Mouse (Mus musculus) heart, embryonic 13.5 days (tissue): ENCODE results near the gene Apoa2. TPM values are rescaled to one million over a fixed set of nuclear protein-coding genes. Genes with fewer than 3 reads are reported as not detected.

Experiments
- ATAC-seq: fragments of 200-750 bp; cut with Nextera tagmentation; 2 replicates; pipeline ENCODE4 v1.8.0; 2017; ENCODE audit warnings: moderate TSS enrichment; ENCODE audit not compliant: insufficient number of reproducible peaks, low FRiP score, low TSS enrichment; ENCODE audit errors: extremely low read depth
- H3K27ac ChIP-seq: fragments of 300-500 bp; sonication (generic); replicated peaks from 2 replicates; pipeline ENCODE4 v1.5.1; 2015; ENCODE audit warnings: moderate library complexity, mild to moderate bottlenecking, inconsistent platforms
- H3K27me3 ChIP-seq: fragments of 300-500 bp; sonication (generic); replicated peaks from 2 replicates; pipeline ENCODE4 v1.6.1; 2015; ENCODE audit warnings: mild to moderate bottlenecking, inconsistent platforms
- H3K36me3 ChIP-seq: fragments of 300-500 bp; sonication (generic); 2 replicates; pipeline ENCODE4 v1.6.1; 2015; ENCODE audit warnings: mild to moderate bottlenecking, inconsistent platforms
- H3K4me1 ChIP-seq: fragments of 300-500 bp; sonication (generic); 2 replicates; pipeline ENCODE4 v1.6.1; 2015; ENCODE audit warnings: inconsistent platforms
- H3K4me2 ChIP-seq: fragments of 300-500 bp; sonication (generic); 2 replicates; pipeline ENCODE4 v1.6.1; 2015; ENCODE audit warnings: inconsistent platforms, mild to moderate bottlenecking, moderate library complexity
- H3K4me3 ChIP-seq: fragments of 300-500 bp; sonication (generic); 2 replicates; pipeline ENCODE4 v1.5.1; 2015; ENCODE audit warnings: moderate library complexity, mild to moderate bottlenecking, inconsistent platforms
- H3K9ac ChIP-seq: fragments of 300-500 bp; sonication (generic); 2 replicates; pipeline ENCODE4 v1.6.1; 2015; ENCODE audit warnings: inconsistent platforms, mild to moderate bottlenecking, moderate library complexity
- H3K9me3 ChIP-seq: fragments of 300-500 bp; sonication (generic); 2 replicates; pipeline ENCODE4 v1.6.1; 2016; ENCODE audit warnings: inconsistent platforms
- WGBS: fragments of 180-500 bp; shearing (Covaris S2); methylation state at CpG from one replicate; pipeline ENCODE4 v1.1.7; 2015; ENCODE audit warnings: mixed read lengths; 5-methylcytosine and 5-hydroxymethylcytosine counted together
- polyA plus RNA-seq: library from polyadenylated mRNA; unstranded; fragments of >200 nt; fragmentation: Nextera tagmentation; extraction: Ambion mirVana; gene quantifications from 2 replicates; pipeline ENCODE4 v1.2.1, GENCODE M21; 2015

The Apoa2 gene
- polyA plus RNA-seq, 1 experiment from 2014 or later: 21.9 TPM

DNA sequence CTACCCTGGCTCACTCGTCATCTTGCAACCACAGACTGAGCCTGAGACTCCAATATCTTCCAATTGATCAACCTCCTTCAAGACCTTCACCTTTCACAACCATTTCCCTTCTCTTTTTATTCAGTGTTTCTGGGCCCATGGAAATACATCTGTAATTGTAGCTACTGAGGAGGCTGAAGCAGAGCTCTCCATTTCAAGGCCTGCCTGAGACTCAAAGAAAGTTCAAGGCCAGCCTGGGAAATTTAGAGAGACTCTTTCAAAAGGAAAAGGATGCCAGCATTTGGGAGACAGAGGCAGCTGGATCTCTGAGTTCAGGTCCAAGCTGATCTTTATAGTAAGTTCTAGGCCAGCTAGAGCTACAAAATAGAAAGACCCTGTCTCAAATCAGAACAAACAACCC is 3.0 kb downstream of the Apoa2 start:
- Histone ChIP-seq H3K27me3 (no peaks in the 10 kb centered on the region), H3K9me3 (no peaks in the 10 kb centered on the region), H3K36me3 (no peaks in the 10 kb centered on the region), H3K4me1 (peaks cover 12% of the 10 kb centered on the region), H3K4me3 (no peak overlapping the region), H3K4me2 (no peak overlapping the region), H3K9ac (no peak overlapping the region), H3K27ac (no peak overlapping the region)
- ATAC-seq: no peak
- WGBS: 87% methylated on average over 1 of the region's 1 CpGs

DNA sequence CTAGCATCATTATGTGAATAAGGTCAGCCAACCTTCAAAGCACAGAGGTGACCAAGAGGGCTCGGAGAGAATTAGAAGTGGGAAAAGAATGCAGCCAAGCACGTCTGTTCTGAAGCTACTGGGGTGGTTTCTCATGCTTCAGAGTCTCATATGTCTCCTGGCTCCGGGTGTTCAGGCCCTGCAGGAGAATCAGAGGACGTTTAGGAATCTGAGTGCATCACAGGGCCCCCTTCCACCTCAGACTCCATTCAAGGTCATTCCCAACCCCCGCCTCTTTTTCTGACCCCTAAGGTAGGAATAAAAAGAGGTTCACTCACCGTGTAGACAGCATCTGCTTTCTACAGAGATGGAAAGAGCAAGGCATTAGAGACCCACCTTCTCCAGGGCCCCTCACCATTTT is 4.9 kb downstream of the Apoa2 start:
- no peak overlapping the region for H3K27ac ChIP-seq
- peaks cover 17% of the 10 kb centered on the region for H3K4me1 ChIP-seq
- no peak for ATAC-seq
- no peaks in the 10 kb centered on the region for H3K27me3 ChIP-seq
- H3K4me2 ChIP-seq: no peak overlapping the region
- H3K9ac ChIP-seq: no peak overlapping the region
- peaks cover 15% of the 10 kb centered on the region for H3K36me3 ChIP-seq
- WGBS: 61% methylated on average over 6 of the region's 6 CpGs
- H3K9me3 ChIP-seq: no peaks in the 10 kb centered on the region
- H3K4me3 ChIP-seq: no peak overlapping the region

DNA sequence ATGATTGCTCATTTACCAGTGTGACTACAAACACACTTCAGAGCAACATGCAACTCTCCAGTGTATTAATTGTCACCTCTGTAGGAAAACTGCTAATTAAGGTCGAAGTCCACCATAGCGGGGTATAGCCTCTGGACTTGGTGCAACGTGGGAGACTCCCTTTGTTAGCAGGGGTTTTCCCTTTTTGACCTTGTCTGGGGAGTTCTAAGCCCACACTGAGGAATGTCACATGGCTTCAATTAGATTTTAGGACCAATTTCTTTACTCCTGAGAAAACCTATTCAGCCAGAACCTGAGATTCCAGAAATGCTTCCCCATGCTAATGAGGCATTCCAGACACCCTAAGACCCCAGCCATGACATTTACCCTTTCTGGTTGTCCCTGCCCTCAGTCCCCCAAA is 5.4 kb downstream of the Apoa2 start:
- 88% methylated on average over 3 of the region's 3 CpGs for WGBS
- H3K27ac ChIP-seq: no peak overlapping the region

DNA sequence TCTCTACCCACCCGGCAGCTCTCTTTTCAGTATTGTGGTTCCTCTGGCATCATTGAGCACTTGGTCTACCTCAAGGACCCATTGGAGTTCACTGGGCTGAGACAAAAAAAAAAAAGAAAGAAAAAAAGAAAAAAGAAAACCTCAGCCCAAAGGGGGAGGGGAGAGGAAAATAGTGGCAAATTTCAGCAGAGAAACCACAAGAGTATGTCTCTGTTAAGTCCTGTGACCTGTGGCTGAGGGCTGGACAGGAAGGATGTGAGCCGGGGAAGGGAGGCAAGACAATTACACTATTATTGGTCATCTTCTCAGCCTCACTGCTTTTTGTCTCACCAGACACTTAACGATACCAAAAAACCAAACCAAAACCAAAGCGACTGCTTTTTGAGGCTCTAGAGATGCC is 7.0 kb downstream of the Apoa2 start:
- no peak overlapping the region for H3K9ac ChIP-seq
- H3K9me3 ChIP-seq: no peaks in the 10 kb centered on the region
- WGBS: 66% methylated on average over 4 of the region's 4 CpGs
- no peak overlapping the region for H3K4me2 ChIP-seq
- ATAC-seq: no peak
- H3K36me3 ChIP-seq: peaks cover 36% of the 10 kb centered on the region
- no peak overlapping the region for H3K27ac ChIP-seq
- H3K27me3 ChIP-seq: no peaks in the 10 kb centered on the region
- no peak overlapping the region for H3K4me3 ChIP-seq
- peaks cover 23% of the 10 kb centered on the region for H3K4me1 ChIP-seq

More for the DNA sequence above, 5.4 kb downstream of the Apoa2 start:
- no peak overlapping the region for H3K4me2 ChIP-seq
- ATAC-seq: no peak
- peaks cover 17% of the 10 kb centered on the region for H3K4me1 ChIP-seq
- no peak overlapping the region for H3K9ac ChIP-seq
- H3K9me3 ChIP-seq: no peaks in the 10 kb centered on the region
- H3K4me3 ChIP-seq: no peak overlapping the region
- no peaks in the 10 kb centered on the region for H3K27me3 ChIP-seq
- H3K36me3 ChIP-seq: peaks cover 20% of the 10 kb centered on the region

DNA sequence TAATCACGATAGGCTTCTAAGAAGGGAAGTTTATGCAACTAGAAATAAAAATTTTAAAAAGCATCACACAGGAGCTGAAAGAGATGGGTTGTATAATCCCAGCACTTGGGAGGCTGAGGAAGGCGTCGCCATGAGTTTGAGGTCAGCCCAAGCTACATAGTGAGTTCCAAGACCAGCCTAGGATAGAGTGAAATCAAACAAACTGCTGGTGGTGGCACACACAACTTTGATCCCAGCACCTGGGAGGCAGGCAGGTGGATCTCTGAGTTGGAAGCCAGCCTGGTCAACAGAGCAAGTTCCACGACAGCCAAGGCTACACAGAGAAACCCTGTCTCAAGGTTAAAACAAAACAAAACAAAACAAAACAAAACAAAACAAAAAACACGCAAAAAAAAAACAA is 7.5 kb downstream of the Apoa2 start:
- H3K4me3 ChIP-seq: no peak overlapping the region
- H3K27me3 ChIP-seq: no peaks in the 10 kb centered on the region
- 85% methylated on average over 5 of the region's 5 CpGs for WGBS
- H3K36me3 ChIP-seq: peaks cover 41% of the 10 kb centered on the region
- no peaks in the 10 kb centered on the region for H3K9me3 ChIP-seq
- ATAC-seq: no peak
- no peak overlapping the region for H3K27ac ChIP-seq
- no peak overlapping the region for H3K9ac ChIP-seq
- H3K4me2 ChIP-seq: no peak overlapping the region
- peaks cover 23% of the 10 kb centered on the region for H3K4me1 ChIP-seq

DNA sequence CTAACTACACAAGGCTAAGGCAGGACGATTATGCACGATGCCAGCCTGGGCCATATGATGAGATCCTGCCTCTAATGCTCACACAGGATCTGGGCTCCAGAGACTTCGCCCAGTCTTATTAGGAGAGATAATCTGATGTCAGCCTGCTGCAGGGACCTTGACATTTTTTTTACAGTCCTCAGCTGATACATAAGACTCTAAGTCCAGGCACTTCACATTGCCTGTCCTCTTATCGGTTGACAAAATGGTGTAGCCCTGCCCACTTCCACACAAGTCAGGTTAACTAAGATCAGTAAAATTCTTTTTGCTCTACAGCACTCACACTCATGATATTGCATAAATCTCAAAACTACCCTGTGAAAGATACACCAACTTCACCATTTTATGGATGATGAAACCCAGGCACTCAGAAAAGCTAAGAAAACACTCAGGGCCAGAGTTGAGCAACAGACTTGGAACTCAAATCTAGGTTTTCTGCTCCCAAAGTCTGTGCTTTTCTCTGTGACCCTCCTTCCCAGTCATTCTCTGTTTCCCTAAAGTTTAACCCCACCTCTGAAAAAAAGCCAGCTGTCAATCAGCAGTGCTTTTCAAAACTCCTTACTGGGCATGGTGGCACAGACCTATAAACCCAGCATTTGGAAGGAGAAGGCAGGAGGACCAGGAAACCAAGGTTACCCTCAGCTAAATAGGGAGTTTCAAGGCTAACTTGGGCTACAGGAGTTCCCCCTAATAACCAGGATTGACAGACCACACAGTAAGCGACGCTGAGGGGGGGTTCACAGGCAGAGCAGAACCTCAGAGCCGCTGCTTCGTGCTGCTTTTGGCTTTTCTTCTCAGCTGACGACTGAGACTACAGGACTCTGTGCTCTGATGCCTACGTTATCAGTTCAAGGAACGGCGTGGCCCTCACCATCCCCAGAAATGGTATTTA is 8.2 kb downstream of the Apoa2 start:
- Histone ChIP-seq H3K4me3 (0 out of 2 replicates have a peak overlapping the region, but pooled peaks have one; percentile 6), H3K36me3 (peaks cover 48% of the 10 kb centered on the region), H3K9ac (0 out of 2 replicates have a peak overlapping the region, but pooled peaks have one; percentile 48), H3K27ac (peak overlapping the region; percentile 37), H3K27me3 (no peaks in the 10 kb centered on the region), H3K9me3 (no peaks in the 10 kb centered on the region), H3K4me2 (no peak overlapping the region), H3K4me1 (peaks cover 23% of the 10 kb centered on the region)
- no peak for ATAC-seq
- 55% methylated on average over 12 of the region's 12 CpGs for WGBS

DNA sequence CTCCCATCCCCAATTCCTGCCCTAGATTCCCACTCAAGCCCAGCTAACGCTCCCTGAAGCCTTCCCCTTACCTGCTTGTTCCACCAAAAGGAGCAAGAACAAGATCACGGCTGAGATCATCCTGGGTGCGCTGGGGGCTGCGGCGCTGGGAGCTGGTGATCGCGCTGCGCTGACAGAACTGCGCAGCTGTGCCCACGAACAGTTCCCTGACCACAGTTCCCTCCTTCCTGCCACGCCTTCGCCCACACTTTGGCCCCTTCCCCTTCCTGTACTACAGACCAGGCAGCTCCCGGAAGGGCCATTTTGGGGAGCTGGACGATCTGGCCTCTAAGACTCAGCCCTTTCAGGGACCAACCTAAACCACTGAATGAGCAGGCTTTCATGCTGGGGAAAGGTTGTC is 9.3 kb downstream of the Apoa2 start, which contains the start of gene Fcer1g:
TSS of gene Fcer1g (minus strand) at position 240 of the 400 bp plus-strand sequence.
- no peak for ATAC-seq
- Histone ChIP-seq H3K36me3 (peaks cover 59% of the 10 kb centered on the region), H3K9ac (0 out of 2 replicates have a peak within 1 kb of the TSS, but pooled peaks have one; percentile 48), H3K27me3 (no peaks in the 10 kb centered on the region), H3K4me2 (no peak within 1 kb of the TSS), H3K9me3 (no peaks in the 10 kb centered on the region), H3K4me1 (peaks cover 23% of the 10 kb centered on the region), H3K27ac (peak within 1 kb of the TSS; percentile 37), H3K4me3 (0 out of 2 replicates have a peak within 1 kb of the TSS, but pooled peaks have one; percentile 6)
- 81% methylated on average over 14 of the region's 14 CpGs for WGBS

DNA sequence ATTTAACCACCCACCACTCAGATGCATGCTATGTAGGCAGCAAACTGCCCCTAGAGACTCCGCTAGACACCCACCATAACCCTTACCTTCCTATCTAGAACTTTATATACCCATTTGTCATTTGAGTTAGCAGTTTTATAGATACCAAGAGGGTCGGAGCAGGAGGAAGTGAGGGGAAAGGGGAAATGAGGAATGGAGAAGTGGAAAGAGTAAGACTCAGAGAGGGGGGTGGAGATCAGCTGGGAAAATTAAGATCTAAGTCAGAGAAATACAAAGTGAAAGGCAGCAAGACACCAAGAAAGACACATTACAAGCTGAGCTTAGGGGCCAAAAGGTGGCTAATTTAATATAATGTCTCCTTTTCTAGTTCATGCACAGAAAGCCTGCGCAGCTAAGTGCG is 9.7 kb downstream of the Apoa2 start:
- peaks cover 63% of the 10 kb centered on the region for H3K36me3 ChIP-seq
- H3K27ac ChIP-seq: no peak overlapping the region
- no peaks in the 10 kb centered on the region for H3K27me3 ChIP-seq
- WGBS: 90% methylated on average over 4 of the region's 4 CpGs
- no peak overlapping the region for H3K4me2 ChIP-seq
- H3K9me3 ChIP-seq: no peaks in the 10 kb centered on the region
- H3K4me1 ChIP-seq: peaks cover 23% of the 10 kb centered on the region
- no peak overlapping the region for H3K9ac ChIP-seq
- no peak overlapping the region for H3K4me3 ChIP-seq
- ATAC-seq: no peak

DNA sequence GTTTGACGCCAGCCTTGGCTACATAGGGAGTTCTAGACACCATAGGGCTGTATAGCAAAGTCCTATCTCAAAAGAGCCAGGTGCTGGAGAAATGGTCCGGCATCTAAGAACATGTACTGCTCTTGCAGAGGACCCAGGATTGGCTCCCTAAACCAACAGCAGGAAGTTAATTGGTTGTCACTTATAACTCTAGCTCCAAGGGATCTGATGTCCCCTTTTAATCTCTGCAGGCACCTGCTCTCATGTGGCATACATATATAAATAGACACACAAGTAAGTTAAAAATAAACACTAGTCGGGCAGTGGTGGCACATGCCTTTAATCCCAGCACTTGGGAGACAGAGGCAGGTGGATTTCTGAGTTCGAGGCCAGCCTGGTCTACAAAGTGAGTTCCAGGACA is 10.9 kb downstream of the Apoa2 start:
- Histone ChIP-seq H3K27me3 (no peaks in the 10 kb centered on the region), H3K9ac (no peak overlapping the region), H3K9me3 (no peaks in the 10 kb centered on the region), H3K4me2 (no peak overlapping the region), H3K4me3 (no peak overlapping the region), H3K36me3 (peaks cover 75% of the 10 kb centered on the region), H3K4me1 (peaks cover 23% of the 10 kb centered on the region), H3K27ac (peak overlapping the region; percentile 17; the same call in 1 of the 2 replicates)
- ATAC-seq: no peak
- WGBS: 61% methylated on average over 4 of the region's 4 CpGs

DNA sequence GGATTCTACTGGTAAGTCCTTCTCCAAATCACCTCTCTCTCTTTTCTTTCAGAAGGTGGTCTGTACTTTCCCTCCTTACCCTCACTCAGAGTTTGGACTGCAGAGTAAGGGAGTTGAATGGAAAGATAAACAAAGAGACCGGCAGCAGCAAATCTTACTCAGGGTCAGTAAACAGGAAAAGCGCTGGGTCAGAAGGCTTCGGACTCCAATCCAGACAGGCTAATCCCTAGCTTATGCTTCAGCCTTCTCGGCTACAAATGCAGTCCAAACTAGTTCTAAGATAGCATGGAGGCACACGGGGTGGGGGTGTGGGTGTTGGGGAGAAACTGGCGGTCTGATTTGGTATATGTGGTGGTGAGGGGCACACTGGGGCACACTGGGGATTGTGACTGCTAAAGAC is 12.6 kb downstream of the Apoa2 start:
- H3K27ac ChIP-seq: no peak overlapping the region
- H3K27me3 ChIP-seq: no peaks in the 10 kb centered on the region
- H3K4me2 ChIP-seq: no peak overlapping the region
- no peak overlapping the region for H3K4me3 ChIP-seq
- H3K9me3 ChIP-seq: no peaks in the 10 kb centered on the region
- 82% methylated on average over 6 of the region's 6 CpGs for WGBS
- no peak overlapping the region for H3K9ac ChIP-seq
- H3K4me1 ChIP-seq: peaks cover 23% of the 10 kb centered on the region
- no peak for ATAC-seq
- peaks cover 92% of the 10 kb centered on the region for H3K36me3 ChIP-seq

DNA sequence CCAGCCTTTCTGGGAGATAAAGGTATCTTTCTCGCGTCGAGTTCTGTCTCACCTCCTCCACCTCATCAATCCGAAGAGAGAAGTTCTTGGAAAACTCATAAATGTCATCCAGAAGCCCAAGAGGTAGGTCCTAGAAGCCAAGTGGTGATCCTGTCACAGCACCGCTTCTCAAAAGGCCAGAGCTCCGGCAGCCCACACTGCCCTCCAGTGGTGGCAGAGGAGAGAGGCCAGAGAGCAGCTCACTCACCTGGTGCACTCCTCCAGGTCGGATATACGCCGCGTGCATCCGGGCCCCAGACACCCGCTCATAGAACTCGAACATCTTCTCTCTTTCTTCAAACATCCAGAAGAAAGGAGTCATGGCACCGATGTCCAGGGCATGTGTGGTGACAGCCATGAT is 13.6 kb downstream of the Apoa2 start:
- H3K4me1 ChIP-seq: peaks cover 15% of the 10 kb centered on the region
- no peak overlapping the region for H3K27ac ChIP-seq
- ATAC-seq: no peak
- peaks cover 100% of the 10 kb centered on the region for H3K36me3 ChIP-seq
- no peak overlapping the region for H3K4me2 ChIP-seq
- 65% methylated on average over 14 of the region's 14 CpGs for WGBS
- H3K9me3 ChIP-seq: no peaks in the 10 kb centered on the region
- no peak overlapping the region for H3K4me3 ChIP-seq
- H3K27me3 ChIP-seq: no peaks in the 10 kb centered on the region
- H3K9ac ChIP-seq: no peak overlapping the region
